Mouse (Mus musculus) sigmoid colon, adult 10 weeks (tissue): ENCODE measurements around the gene Rcc1l. TPM values are rescaled to one million over a fixed set of nuclear protein-coding genes. Genes with fewer than 3 reads are reported as not detected.

Source experiments
- polyA plus RNA-seq: library from polyadenylated mRNA; stranded (reverse); fragments of 350-450 nt; fragmentation: Illumina TruSeq; extraction: RNeasy Lipid Tissue Mini Kit (QIAGEN cat#74804); gene quantifications from one replicate; pipeline ENCODE4 v1.2.3, GENCODE M21; 2014; ENCODE audit warnings: low read depth, low replicate concordance

The Rcc1l gene
- 1.3 TPM for polyA plus RNA-seq

DNA sequence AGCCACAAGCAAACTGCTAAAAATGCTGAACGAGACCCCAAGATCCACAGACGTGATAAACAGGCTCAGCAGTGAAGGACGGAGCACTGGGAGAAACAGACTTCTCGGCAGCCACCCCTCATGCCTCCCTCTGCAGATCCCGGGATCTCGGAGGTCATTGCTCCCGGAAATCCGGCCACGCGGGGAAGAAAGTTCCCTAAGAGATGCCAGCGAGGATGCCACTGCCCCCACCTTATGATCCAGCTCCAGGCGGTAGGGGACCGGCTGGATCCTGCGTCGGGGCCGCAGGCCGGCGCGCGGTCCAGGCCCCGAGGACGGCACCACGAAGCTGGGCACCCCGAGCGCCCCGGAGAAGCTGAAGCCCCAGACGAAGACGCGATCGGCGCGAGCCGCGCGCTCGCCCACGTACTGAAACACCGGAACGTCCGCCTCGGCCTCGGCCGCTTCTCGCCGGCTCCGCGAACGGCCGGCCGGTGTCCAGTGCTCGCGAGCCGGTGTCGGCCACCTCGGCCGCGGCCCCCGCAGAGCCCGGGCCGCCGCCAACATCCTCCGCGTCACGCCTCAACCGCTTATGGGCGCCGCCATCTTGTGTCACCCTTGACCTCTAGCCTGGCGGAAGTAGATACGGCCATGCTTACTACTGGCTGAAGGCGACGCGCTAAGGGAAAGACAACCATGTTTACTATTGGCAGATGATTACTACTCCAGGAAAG lies at the start of gene Rcc1l:
Gene Rcc1l, minus strand, starts transcription at position 606 of the 713 bp plus-strand sequence.

GRCm38 (mm10) chr5:134183880-134184808 lies 7.6 kb upstream of the Rcc1l start, which contains the start of gene Gtf2ird2:
Gene Gtf2ird2 (plus strand): TSS chr5:134184019.

DNA sequence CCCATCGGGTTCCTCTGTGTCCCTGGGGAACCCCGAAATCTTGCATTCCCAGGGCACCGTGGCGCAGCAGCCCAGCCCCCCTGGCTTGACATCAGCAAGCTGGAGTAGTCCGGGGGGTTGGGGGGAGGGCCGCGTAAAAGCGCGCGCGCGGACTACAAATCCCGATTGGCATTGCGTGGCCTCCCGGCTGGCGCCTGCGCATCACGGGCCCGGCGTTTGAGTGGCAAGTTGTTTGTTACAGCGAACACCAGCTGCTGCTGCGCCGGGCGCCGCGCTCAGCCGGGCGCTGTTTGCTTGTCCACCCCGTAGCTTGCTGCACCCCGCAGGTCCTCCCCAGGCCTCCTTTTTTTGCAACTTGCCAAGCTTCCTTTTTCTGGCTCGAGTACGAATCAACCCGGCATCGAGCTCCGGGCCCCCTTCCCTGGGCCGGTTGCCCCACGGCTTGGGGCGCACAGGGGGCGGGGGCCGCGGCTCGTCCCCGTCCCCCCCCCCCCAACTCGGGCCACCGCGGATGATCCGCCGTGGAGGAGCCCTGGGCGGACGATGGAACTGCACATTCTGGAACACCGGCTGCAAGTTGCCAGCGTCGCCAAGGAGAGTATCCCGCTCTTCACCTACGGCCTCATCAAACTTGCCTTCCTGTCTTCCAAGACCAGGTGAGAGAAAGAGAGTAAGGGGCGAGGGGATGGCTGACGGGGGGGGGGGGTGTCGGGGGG lies 76.9 kb downstream of the Rcc1l start, which contains the start of gene Castor2:
Gene Castor2, plus strand, starts transcription at position 216 of the 716 bp plus-strand sequence.

Other genes with a start within 250 kb of the Rcc1l start
- gene Castor2, start 77.1 kb downstream of the Rcc1l start, polyA plus RNA-seq: 1.9 TPM
- gene Gtf2ird2, start 7.2 kb upstream of the Rcc1l start, polyA plus RNA-seq: 2.5 TPM
- 3.3 TPM for gene Ncf1, start 52.9 kb upstream of the Rcc1l start, polyA plus RNA-seq
- gene Gtf2i, start 138.0 kb upstream of the Rcc1l start, polyA plus RNA-seq: 43.3 TPM